Mouse (Mus musculus) MEL (cell line): Measurements from ENCODE around the gene Rab39. TPM values are rescaled to one million over a fixed set of nuclear protein-coding genes. Genes with fewer than 3 reads are reported as not detected.

Experiments
- polyA plus RNA-seq, 2 experiments: library from polyadenylated mRNA; stranded (reverse) in 1 of 2; unstranded in 1 of 2; fragments of >175 nt in 1 of 2; fragments of >200 nt in 1 of 2; gene quantifications; 2 replicates each; pipeline versions ENCODE4 v1.2.1 to v1.2.4; 2012; ENCODE audit warnings: low replicate concordance in 2 of 2, low read depth in 1 of 2; ENCODE audit not compliant: insufficient read length in 2 of 2, insufficient read depth in 1 of 2, missing spikeins in 1 of 2
- total RNA-seq: library from RNA; depleted of rRNA; stranded (reverse); fragments of 300-350 nt; gene quantifications from 2 replicates; pipeline ENCODE4 v1.2.3, GENCODE M21; 2012; rRNA removed

The Rab39 gene
- total and polyA plus RNA-seq, 3 experiments, result 0.10 TPM; not detected in 2

Other genes starting within 250 kb of the Rab39 start
- 16.0 and 18.5 TPM in 2 replicates for gene Atm, start 169.5 kb downstream of the Rab39 start, total RNA-seq
- gene Atm, start 169.5 kb downstream of the Rab39 start, polyA plus RNA-seq, result 10 to 100 TPM in 1 of 2 experiments, not detected in 1; 21.4 TPM
- gene Npat, start 169.2 kb downstream of the Rab39 start, total RNA-seq, result 12.5 and 14.1 TPM in 2 replicates
- 10 to 100 TPM in 1 of 2 experiments, not detected in 1; 16.4 TPM for gene Npat, start 169.2 kb downstream of the Rab39 start, polyA plus RNA-seq
- 41.0 and 41.8 TPM in 2 replicates for gene Acat1, start 95.8 kb downstream of the Rab39 start, total RNA-seq
- gene Acat1, start 95.8 kb downstream of the Rab39 start, polyA plus RNA-seq, result 100 to 1,000 TPM in 1 of 2 experiments, 10 to 100 TPM in 1; 37.4 to 185 TPM
- gene Cul5, start 36.2 kb downstream of the Rab39 start, total RNA-seq, result 30.7 and 30.8 TPM in 2 replicates
- gene Cul5, start 36.2 kb downstream of the Rab39 start, polyA plus RNA-seq, result 10 to 100 TPM; 24.5 to 32.0 TPM
- not detected in 2 replicates for gene Slc35f2, start 65.3 kb upstream of the Rab39 start, total RNA-seq
- gene Slc35f2, start 65.3 kb upstream of the Rab39 start, polyA plus RNA-seq, result not detected
- gene Sln, start 143.9 kb upstream of the Rab39 start, total RNA-seq, result not detected in 2 replicates
- gene Sln, start 143.9 kb upstream of the Rab39 start, polyA plus RNA-seq, result not detected